Mouse (Mus musculus) heart, adult 2 months (tissue): ENCODE data around the gene Psmb5. TPM values are rescaled to one million over a fixed set of nuclear protein-coding genes. Genes with fewer than 3 reads are reported as not detected.

ENCODE experiments used
- DNase-seq, 2 experiments: peaks; one replicate each; pipeline ENCODE4 v3.0.0; 2021
- H3K27ac ChIP-seq: fragments of 200-600 bp; 2 replicates; pipeline ENCODE4 v1.8.1; 2022
- H3K27me3 ChIP-seq: fragments of 200-500 bp; 2 replicates; pipeline ENCODE4 v1.6.1; 2012; ENCODE audit warnings: mild to moderate bottlenecking, low read length, inconsistent platforms, mixed read lengths; ENCODE audit not compliant: control insufficient read depth, insufficient read depth
- H3K36me3 ChIP-seq: fragments of 200-500 bp; 2 replicates; pipeline ENCODE4 v1.6.1; 2012; ENCODE audit warnings: low read length, inconsistent platforms; ENCODE audit not compliant: control insufficient read depth, insufficient read depth
- H3K4me1 ChIP-seq: fragments of 200-500 bp; 2 replicates; pipeline ENCODE4 v1.6.1; 2011; ENCODE audit warnings: low read length; ENCODE audit not compliant: control insufficient read depth, insufficient read depth
- H3K4me3 ChIP-seq: fragments of 200-600 bp; 2 replicates; pipeline ENCODE4 v1.8.1; 2022
- H3K79me2 ChIP-seq: fragments of 200-500 bp; replicated peaks from 2 replicates; pipeline ENCODE4 v1.6.1; 2012; ENCODE audit warnings: mild to moderate bottlenecking, inconsistent platforms, low read length, moderate library complexity, mixed read lengths; ENCODE audit not compliant: control insufficient read depth, insufficient read depth
- H3K9ac ChIP-seq: fragments of 200-500 bp; 2 replicates; pipeline ENCODE4 v1.6.1; 2012; ENCODE audit warnings: low read depth, mild to moderate bottlenecking, control low read depth, inconsistent platforms, low read length, mixed read lengths
- CTCF ChIP-seq: fragments of 200-600 bp; IDR thresholded peaks from 2 replicates; pipeline ENCODE4 v1.8.1; 2022; ENCODE audit warnings: antibody characterized with exemption, mild to moderate bottlenecking, moderate library complexity
- EP300 ChIP-seq: fragments of 200-500 bp; IDR thresholded peaks from 2 replicates; pipeline ENCODE4 v1.6.1; 2011; ENCODE audit warnings: low read depth, low read length, control low read depth; ENCODE audit not compliant: insufficient read depth
- POLR2A ChIP-seq: fragments of 200-500 bp; IDR thresholded peaks from 2 replicates; pipeline ENCODE4 v1.6.1; 2011; ENCODE audit warnings: mild to moderate bottlenecking, low read depth, low read length, control low read depth; ENCODE audit not compliant: insufficient read depth
- WGBS: fragments of 180-500 bp; shearing (Covaris S2); methylation state at CpG from one replicate; pipeline ENCODE4 v1.1.7; 2018; 5-methylcytosine and 5-hydroxymethylcytosine counted together
- intact Hi-C: fragments of 180-260 bp; cut with DNase I; formaldehyde crosslinking; loops from one replicate; pipeline ENCODE4 v1.15.1; 2025
- polyA plus RNA-seq: library from polyadenylated mRNA; depleted of rRNA; stranded (reverse); fragments of >200 nt; gene quantifications from 2 replicates; pipeline ENCODE4 v1.2.3, GENCODE M21; 2012
- total RNA-seq, 2 experiments: library from RNA; stranded (reverse); gene quantifications; 2 replicates each; pipeline ENCODE4 v1.2.3; 2021

The Psmb5 gene
- total and polyA plus RNA-seq, 3 experiments: 164 to 187 (median 180) TPM

DNA sequence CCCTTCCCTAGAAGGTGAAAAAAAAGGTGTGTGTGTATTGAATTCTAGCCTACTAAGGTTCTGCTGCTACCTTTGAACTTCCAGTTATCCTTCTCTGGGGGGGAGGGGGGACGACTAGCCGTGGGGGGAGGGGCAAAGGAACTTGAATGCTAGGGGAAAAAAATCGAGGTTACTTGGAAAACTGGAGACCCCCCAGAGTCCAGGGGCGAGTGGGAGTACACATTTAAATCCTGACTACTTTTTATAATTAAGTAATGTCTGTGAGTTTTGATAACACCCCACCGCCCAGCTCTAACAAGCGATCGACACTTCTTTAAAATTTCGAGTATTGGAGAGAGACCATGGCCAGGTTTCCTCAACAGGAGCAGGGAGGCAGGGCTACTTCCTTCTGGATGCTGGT, 42.8 kb downstream of the Psmb5 start:
- Histone ChIP-seq H3K36me3 (no peaks in the 10 kb centered on the region), H3K27me3 (peaks cover 2% of the 10 kb centered on the region; the same call in 1 of the 2 replicates), H3K4me3 (peak overlapping the region; percentile 99), H3K79me2 (no peaks in the 10 kb centered on the region), H3K27ac (no peak overlapping the region; the same call in 1 of the 2 replicates), H3K4me1 (peaks cover 3% of the 10 kb centered on the region), H3K9ac (0 out of 2 replicates have a peak overlapping the region, but pooled peaks have one; percentile 32)
- 38% methylated on average over 8 of the region's 8 CpGs for WGBS
- TF ChIP-seq EP300 (no peak), POLR2A (no peak), CTCF (no peak)
- intact Hi-C loops: loop anchor here (5.0 kb wide), 1 partner anchor 48 kb away; no protein-coding TSS in a partner anchor
- DNase-seq: no peak

DNA sequence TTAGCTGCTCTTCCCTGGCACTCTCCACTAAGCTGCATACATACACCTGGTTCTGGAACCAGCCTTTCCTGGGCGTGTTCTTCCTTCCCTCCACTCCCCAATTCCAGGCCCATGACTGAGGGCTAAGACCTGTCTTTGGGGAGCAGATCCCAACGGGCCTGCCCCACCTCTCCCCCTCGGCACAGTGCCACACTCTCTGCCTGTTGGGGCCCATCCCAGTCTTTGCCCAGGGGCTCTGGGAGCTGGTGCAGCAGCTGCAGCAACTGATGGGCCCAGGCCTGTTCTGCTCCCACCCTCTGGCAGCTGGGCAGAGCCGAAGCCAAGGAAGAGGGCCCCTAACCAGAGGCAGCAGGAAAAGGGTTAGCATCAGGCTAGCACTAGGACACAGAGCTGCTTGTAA, 43.6 kb downstream of the Psmb5 start:
- DNase-seq: no peak
- H3K79me2 ChIP-seq: no peaks in the 10 kb centered on the region
- 49% methylated on average over 4 of the region's 4 CpGs for WGBS
- TF ChIP-seq EP300 (no peak), CTCF (no peak), POLR2A (no peak)
- H3K9ac ChIP-seq: peak overlapping the region; percentile 35
- H3K4me1 ChIP-seq: peaks cover 3% of the 10 kb centered on the region
- peaks cover 2% of the 10 kb centered on the region; the same call in 1 of the 2 replicates for H3K27me3 ChIP-seq
- H3K27ac ChIP-seq: no peak overlapping the region; the same call in 1 of the 2 replicates
- no peak overlapping the region for H3K4me3 ChIP-seq
- H3K36me3 ChIP-seq: no peaks in the 10 kb centered on the region
- intact Hi-C loops: no loop called here

DNA sequence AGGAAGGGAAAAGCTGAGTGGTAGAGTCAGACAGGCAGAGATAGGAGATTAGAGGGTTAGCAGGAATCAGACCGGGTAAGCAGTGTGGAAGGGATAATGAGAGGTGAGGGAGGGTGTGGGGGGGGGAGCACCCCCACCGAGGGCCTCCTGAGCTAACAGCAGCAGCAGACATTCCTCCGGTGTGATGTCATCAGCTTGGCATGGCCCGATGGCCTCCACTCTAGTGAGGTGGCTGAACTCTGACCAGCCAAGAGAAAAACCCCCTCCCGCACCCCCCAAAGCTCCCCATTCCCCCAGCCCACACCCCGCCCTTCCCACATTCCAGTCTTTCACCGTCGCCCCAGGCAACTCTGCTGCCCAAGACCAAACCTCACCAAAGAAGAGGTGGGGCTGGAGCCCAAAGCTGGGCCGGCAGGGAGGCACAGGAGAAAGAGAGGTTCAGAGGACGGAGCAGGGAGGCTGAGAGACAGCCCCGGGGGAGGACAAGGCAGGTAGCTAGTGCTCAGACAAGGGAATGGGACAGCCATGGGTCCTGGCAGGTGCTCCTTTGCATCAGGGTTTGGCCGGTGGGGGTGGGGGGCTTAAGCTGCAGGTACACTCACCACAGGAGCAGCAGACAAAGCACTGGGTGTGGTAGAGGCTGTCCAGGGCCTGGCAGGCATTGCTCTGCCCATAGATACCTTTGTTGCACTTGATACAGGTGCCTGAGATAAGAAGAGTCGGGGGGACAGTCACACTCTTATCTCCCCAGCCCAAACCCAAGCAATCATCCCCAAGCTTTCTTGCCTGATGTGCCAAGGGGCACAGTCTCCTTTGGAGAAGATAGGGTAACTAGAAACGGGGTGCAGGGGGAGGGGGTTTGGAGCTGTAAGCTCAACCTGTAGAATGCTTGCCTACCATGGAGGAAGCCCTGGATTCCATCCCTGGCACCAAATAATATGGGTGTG, 44.8 kb downstream of the Psmb5 start:
- peaks cover 2% of the 10 kb centered on the region; the same call in 1 of the 2 replicates for H3K27me3 ChIP-seq
- WGBS: 41% methylated on average over 14 of the region's 14 CpGs
- DNase-seq: peak in 1 of 2 experiments; percentile 51
- no peaks in the 10 kb centered on the region for H3K36me3 ChIP-seq
- H3K27ac ChIP-seq: peak overlapping the region; percentile 26
- H3K4me1 ChIP-seq: peaks cover 1% of the 10 kb centered on the region; the same call in 1 of the 2 replicates
- intact Hi-C loops: no loop called here
- H3K9ac ChIP-seq: peak overlapping the region; percentile 28; the same call in 1 of the 2 replicates
- no peak overlapping the region for H3K4me3 ChIP-seq
- TF ChIP-seq EP300 (no peak), CTCF (no peak)
- no peaks in the 10 kb centered on the region for H3K79me2 ChIP-seq

DNA sequence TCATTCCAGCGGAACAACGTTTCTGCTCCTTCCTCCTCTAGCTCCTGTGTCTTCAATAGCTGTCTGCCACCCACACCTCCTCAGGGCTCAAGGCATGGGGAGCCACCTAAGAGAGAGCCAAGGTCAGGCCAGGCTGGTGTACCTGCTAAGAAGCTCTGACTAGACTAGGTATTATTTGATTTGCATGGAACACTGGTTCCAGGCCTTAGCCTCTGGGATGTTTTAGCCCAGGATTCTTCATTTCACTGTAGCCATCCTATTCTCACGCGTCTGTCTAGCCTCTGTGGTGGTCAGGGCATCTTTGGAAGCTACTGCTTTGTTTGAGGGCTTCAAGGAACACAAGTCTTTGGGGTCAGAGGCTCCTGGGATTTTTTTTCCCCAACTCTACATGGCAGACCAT, 45.7 kb downstream of the Psmb5 start:
- Histone ChIP-seq H3K27me3 (peaks cover 2% of the 10 kb centered on the region; the same call in 1 of the 2 replicates), H3K4me3 (no peak overlapping the region), H3K4me1 (peaks cover 1% of the 10 kb centered on the region; the same call in 1 of the 2 replicates), H3K79me2 (no peaks in the 10 kb centered on the region), H3K36me3 (no peaks in the 10 kb centered on the region), H3K9ac (no peak overlapping the region), H3K27ac (peak overlapping the region; percentile 12; the same call in 1 of the 2 replicates)
- WGBS: 56% methylated on average over 4 of the region's 4 CpGs
- DNase-seq: no peak
- TF ChIP-seq CTCF (no peak), POLR2A (no peak), EP300 (no peak)
- intact Hi-C loops: no loop called here

DNA sequence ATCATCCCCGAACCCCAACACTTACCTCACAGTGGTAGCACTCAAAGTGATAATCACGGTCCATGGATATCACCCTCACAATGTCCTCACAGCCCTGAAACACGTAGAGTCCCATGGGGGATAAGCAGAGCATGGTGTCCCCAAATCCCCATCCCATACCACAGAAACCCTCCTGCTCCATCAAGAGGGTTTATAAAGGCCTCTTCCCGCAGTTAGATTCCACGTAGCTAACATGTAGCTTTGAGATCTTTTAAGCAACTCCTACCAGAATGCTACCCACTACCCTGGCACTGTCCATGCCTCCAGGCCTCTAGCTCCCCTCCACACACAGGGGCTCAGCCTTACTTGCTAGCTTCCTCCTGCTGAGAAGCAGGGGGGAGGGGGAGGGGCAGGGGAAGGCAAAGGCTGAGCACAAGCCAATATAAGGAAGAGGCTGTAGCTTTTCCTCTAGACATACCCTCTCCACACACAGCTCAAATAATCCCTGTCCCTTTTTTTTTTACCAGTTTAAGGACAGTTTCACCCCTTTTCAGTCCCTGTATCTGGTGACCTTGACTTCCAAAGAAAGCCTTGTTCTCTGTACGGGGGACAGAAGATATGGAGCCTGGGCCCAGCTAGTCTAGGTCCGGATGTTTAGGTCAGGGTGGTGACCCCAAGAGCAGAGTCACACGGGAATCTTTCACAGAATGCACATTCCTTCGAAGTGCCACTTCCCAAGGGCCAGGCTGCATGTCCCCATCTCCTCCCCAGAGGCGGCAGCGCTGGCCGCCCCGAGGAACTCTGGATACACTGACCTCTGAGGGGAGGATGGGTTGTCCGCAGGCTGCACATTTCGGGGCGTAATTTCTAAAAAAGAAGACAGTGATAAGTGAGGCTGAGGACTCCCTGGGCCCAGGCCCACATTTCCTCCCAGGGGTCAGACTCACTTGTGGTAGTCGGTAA, 48.1 kb downstream of the Psmb5 start:
- H3K36me3 ChIP-seq: no peaks in the 10 kb centered on the region
- H3K27me3 ChIP-seq: no peaks in the 10 kb centered on the region
- TF ChIP-seq CTCF (no peak), POLR2A (no peak), EP300 (0 out of 2 replicates have a peak, but pooled peaks have one; percentile 35)
- intact Hi-C loops: loop anchor here (2.0 to 5.0 kb wide), 2 partner anchors 43 to 73 kb away; no protein-coding TSS in a partner anchor
- peak; percentile 32 to 40 for DNase-seq
- H3K79me2 ChIP-seq: no peaks in the 10 kb centered on the region
- H3K4me3 ChIP-seq: no peak overlapping the region
- WGBS: 65% methylated on average over 17 of the region's 17 CpGs
- no peak overlapping the region for H3K9ac ChIP-seq
- H3K27ac ChIP-seq: peak overlapping the region; percentile 30
- 0 out of 2 replicates have a peak, but pooled peaks cover 1% of the 10 kb centered on the region for H3K4me1 ChIP-seq
